Mouse (Mus musculus): Measurements from ENCODE around the gene Hist1h2ah.

DNA sequence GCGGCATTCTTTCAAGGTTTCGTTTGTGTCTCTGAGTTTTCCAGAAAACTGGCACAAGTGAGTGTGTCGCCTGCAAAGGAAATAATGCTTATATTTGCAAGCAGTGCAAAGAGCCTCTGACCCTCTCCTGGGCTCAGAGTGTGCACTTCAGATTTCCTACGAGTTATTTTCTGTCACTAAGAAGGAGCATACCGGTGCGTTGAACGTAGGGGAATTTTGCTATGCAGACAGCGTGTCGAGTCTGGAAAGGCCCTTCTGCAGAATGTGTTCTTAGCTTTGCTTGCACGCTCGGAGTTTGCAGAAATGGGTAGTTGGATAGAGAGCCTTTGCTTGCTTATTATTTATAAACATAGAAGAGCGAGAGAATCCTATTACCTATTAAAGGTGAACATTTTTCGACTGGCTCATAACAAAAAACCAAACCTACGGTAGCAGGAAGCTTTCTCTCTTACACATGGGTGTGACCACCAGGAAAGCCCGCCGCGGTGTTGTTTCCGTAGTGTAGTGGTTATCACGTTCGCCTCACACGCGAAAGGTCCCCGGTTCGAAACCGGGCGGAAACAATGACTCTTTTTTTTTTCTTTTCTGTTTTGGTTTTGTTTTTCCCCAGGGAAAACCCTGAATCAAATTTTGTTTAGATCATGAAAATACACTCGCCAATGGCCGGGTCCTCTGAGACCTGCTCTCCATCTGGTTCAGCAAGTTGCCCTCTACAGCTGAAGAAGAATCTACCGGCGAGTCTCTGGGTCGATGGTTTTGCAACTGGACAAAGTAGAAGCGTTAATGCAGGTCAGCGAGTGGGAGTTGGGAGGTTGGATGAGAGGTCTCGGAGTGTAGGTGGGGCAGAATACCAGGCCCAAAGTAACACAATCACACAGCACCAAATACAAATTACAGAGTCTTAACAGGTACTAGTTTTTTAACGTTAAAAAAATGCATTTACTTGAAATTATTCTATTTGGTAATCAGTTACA lies 9.0 kb downstream of the Hist1h2ah start:
- TF ChIP-seq CTCF (IDR thresholded peaks at IDR 0.05; ENCODE audit: low read depth), result no peak
- no peak for TF ChIP-seq EP300 (optimal IDR thresholded peaks at IDR 0.05)
